Mouse (Mus musculus): ENCODE results near the gene Pid1. TPM values are rescaled to one million over a fixed set of nuclear protein-coding genes. Genes with fewer than 3 reads are reported as not detected.
A peak's percentile ranks its signal among the peaks of the same experiment; 100 is the strongest.
"Not testable (repeated sequence)": the region's sequence is repeated elsewhere in the genome, so short reads cannot be mapped to it uniquely, and the experiment has no call there.

The Pid1 gene
- polyA plus RNA-seq, 1 experiment from 2014 or later = 49.9 TPM

- no peak overlapping the region for H3K9ac ChIP-seq
- ATAC-seq (ENCODE audit: low FRiP score) = no peak
- H3K4me3 ChIP-seq (replicated peaks) = no peak overlapping the region
- H3K9me3 ChIP-seq = no peaks in the 10 kb centered on the region
- no peak overlapping the region for H3K4me2 ChIP-seq
- no peaks in the 10 kb centered on the region for H3K4me1 ChIP-seq
- no peaks in the 10 kb centered on the region for H3K36me3 ChIP-seq (replicated peaks)
- 82% methylated on average over 3 of the region's 3 CpGs for WGBS
- H3K27me3 ChIP-seq = no peaks in the 10 kb centered on the region
- no peak overlapping the region for H3K27ac ChIP-seq
Observed at GRCm38 (mm10) chr1:84347796-84348476, 16.0 kb downstream of the Pid1 start.

- H3K27me3 ChIP-seq = not testable (repeated sequence)
Observed at GRCm38 (mm10) chr1:84332797-84333196, 31.2 kb downstream of the Pid1 start.

GRCm38 (mm10) chr1:84331861-84332260, 32.1 kb downstream of the Pid1 start:
- not testable (repeated sequence) for H3K27me3 ChIP-seq; H3K4me1 ChIP-seq; H3K36me3 ChIP-seq (replicated peaks); H3K4me2 ChIP-seq; H3K27ac ChIP-seq; ATAC-seq (ENCODE audit: low FRiP score); H3K4me3 ChIP-seq (replicated peaks); H3K9me3 ChIP-seq; H3K9ac ChIP-seq
- 90% methylated on average over 12 of the region's 12 CpGs for WGBS

More at GRCm38 (mm10) chr1:84332797-84333196, 31.2 kb downstream of the Pid1 start:
- not testable (repeated sequence) for H3K27ac ChIP-seq; H3K4me2 ChIP-seq; H3K9ac ChIP-seq; ATAC-seq (ENCODE audit: low FRiP score); H3K4me3 ChIP-seq (replicated peaks); H3K36me3 ChIP-seq (replicated peaks); H3K4me1 ChIP-seq; H3K9me3 ChIP-seq
- 41% methylated on average over 3 of the region's 3 CpGs for WGBS

- Histone ChIP-seq H3K9me3 (no peaks in the 10 kb centered on the region), H3K4me2 (no peak overlapping the region), H3K27ac (no peak overlapping the region), H3K9ac (no peak overlapping the region), H3K27me3 (no peaks in the 10 kb centered on the region), H3K4me1 (no peaks in the 10 kb centered on the region; the same call in 1 of the 2 replicates), H3K4me3 (replicated peaks) (no peak overlapping the region), H3K36me3 (replicated peaks) (no peaks in the 10 kb centered on the region)
- no peak for ATAC-seq (ENCODE audit: low FRiP score)
- 68% methylated on average over 3 of the region's 3 CpGs for WGBS
Observed at GRCm38 (mm10) chr1:84325309-84325708, 38.7 kb downstream of the Pid1 start.

- WGBS = 80% methylated on average over 4 of the region's 4 CpGs
- no peak overlapping the region for H3K4me2 ChIP-seq
- H3K4me3 ChIP-seq (replicated peaks) = no peak overlapping the region
- no peak for ATAC-seq (ENCODE audit: low FRiP score)
- H3K27me3 ChIP-seq = no peaks in the 10 kb centered on the region
- H3K9ac ChIP-seq = no peak overlapping the region
- H3K27ac ChIP-seq = no peak overlapping the region
- no peaks in the 10 kb centered on the region for H3K4me1 ChIP-seq
- H3K9me3 ChIP-seq = no peaks in the 10 kb centered on the region
- no peaks in the 10 kb centered on the region for H3K36me3 ChIP-seq (replicated peaks)
Observed at GRCm38 (mm10) chr1:84321327-84321726, 42.7 kb downstream of the Pid1 start.

GRCm38 (mm10) chr1:84318569-84318968, 45.4 kb downstream of the Pid1 start:
- Histone ChIP-seq H3K9me3 (no peaks in the 10 kb centered on the region), H3K4me3 (replicated peaks) (no peak overlapping the region), H3K27me3 (no peaks in the 10 kb centered on the region), H3K4me2 (no peak overlapping the region), H3K27ac (no peak overlapping the region), H3K4me1 (no peaks in the 10 kb centered on the region), H3K9ac (no peak overlapping the region), H3K36me3 (replicated peaks) (no peaks in the 10 kb centered on the region)
- ATAC-seq (ENCODE audit: low FRiP score) = no peak
- 80% methylated on average over 1 of the region's 1 CpGs for WGBS

GRCm38 (mm10) chr1:84317827-84318226, 46.2 kb downstream of the Pid1 start:
- WGBS = 98% methylated on average over 1 of the region's 1 CpGs
- ATAC-seq (ENCODE audit: low FRiP score) = no peak
- Histone ChIP-seq H3K27ac (no peak overlapping the region), H3K9ac (no peak overlapping the region), H3K4me1 (no peaks in the 10 kb centered on the region), H3K4me2 (no peak overlapping the region), H3K27me3 (no peaks in the 10 kb centered on the region), H3K9me3 (no peaks in the 10 kb centered on the region), H3K36me3 (replicated peaks) (no peaks in the 10 kb centered on the region), H3K4me3 (replicated peaks) (no peak overlapping the region)

GRCm38 (mm10) chr1:84309966-84310460, 54.0 kb downstream of the Pid1 start:
- Histone ChIP-seq H3K4me3 (replicated peaks) (no peak overlapping the region), H3K36me3 (replicated peaks) (no peaks in the 10 kb centered on the region), H3K9ac (no peak overlapping the region), H3K9me3 (no peaks in the 10 kb centered on the region), H3K4me2 (no peak overlapping the region), H3K27ac (no peak overlapping the region), H3K4me1 (no peaks in the 10 kb centered on the region), H3K27me3 (no peaks in the 10 kb centered on the region)
- ATAC-seq (ENCODE audit: low FRiP score) = no peak
- 84% methylated on average over 2 of the region's 2 CpGs for WGBS

- WGBS = 86% methylated on average over 16 of the region's 16 CpGs
- Histone ChIP-seq H3K4me3 (replicated peaks) (no peak overlapping the region), H3K9me3 (no peaks in the 10 kb centered on the region), H3K27ac (no peak overlapping the region), H3K4me2 (no peak overlapping the region), H3K27me3 (no peaks in the 10 kb centered on the region), H3K36me3 (replicated peaks) (no peaks in the 10 kb centered on the region), H3K9ac (no peak overlapping the region), H3K4me1 (no peaks in the 10 kb centered on the region)
- ATAC-seq (ENCODE audit: low FRiP score) = no peak
Observed at GRCm38 (mm10) chr1:84305713-84306421, 58.1 kb downstream of the Pid1 start.

- H3K27me3 ChIP-seq = no peaks in the 10 kb centered on the region
- H3K9ac ChIP-seq = no peak overlapping the region
- H3K4me1 ChIP-seq = no peaks in the 10 kb centered on the region
- no peaks in the 10 kb centered on the region for H3K36me3 ChIP-seq (replicated peaks)
- H3K9me3 ChIP-seq = no peaks in the 10 kb centered on the region
- no peak for ATAC-seq (ENCODE audit: low FRiP score)
- H3K4me3 ChIP-seq (replicated peaks) = no peak overlapping the region
- H3K27ac ChIP-seq = no peak overlapping the region
- 89% methylated on average over 3 of the region's 3 CpGs for WGBS
- H3K4me2 ChIP-seq = no peak overlapping the region
Observed at GRCm38 (mm10) chr1:84302788-84303187, 61.2 kb downstream of the Pid1 start.

- Histone ChIP-seq H3K36me3 (replicated peaks) (no peaks in the 10 kb centered on the region), H3K9ac (no peak overlapping the region), H3K9me3 (no peaks in the 10 kb centered on the region), H3K4me3 (replicated peaks) (no peak overlapping the region), H3K4me1 (no peaks in the 10 kb centered on the region), H3K27ac (no peak overlapping the region), H3K4me2 (no peak overlapping the region), H3K27me3 (no peaks in the 10 kb centered on the region)
- 95% methylated on average over 1 of the region's 1 CpGs for WGBS
- no peak for ATAC-seq (ENCODE audit: low FRiP score)
Observed at GRCm38 (mm10) chr1:84299719-84300118, 64.3 kb downstream of the Pid1 start.

GRCm38 (mm10) chr1:84286682-84287111, 77.3 kb downstream of the Pid1 start:
- H3K9me3 ChIP-seq = no peaks in the 10 kb centered on the region
- no peak overlapping the region for H3K9ac ChIP-seq
- no peak overlapping the region for H3K27ac ChIP-seq
- H3K4me2 ChIP-seq = no peak overlapping the region
- no peaks in the 10 kb centered on the region for H3K36me3 ChIP-seq (replicated peaks)
- peak; percentile 44 for ATAC-seq (ENCODE audit: low FRiP score)
- no peak overlapping the region for H3K4me3 ChIP-seq (replicated peaks)
- 29% methylated on average over 6 of the region's 6 CpGs for WGBS
- H3K27me3 ChIP-seq = peaks cover 4% of the 10 kb centered on the region
- peaks cover 23% of the 10 kb centered on the region for H3K4me1 ChIP-seq

GRCm38 (mm10) chr1:84285620-84286019, 78.4 kb downstream of the Pid1 start:
- H3K27me3 ChIP-seq = peaks cover 4% of the 10 kb centered on the region
- no peak overlapping the region for H3K4me2 ChIP-seq
- no peak for ATAC-seq (ENCODE audit: low FRiP score)
- no peak overlapping the region for H3K4me3 ChIP-seq (replicated peaks)
- no peaks in the 10 kb centered on the region for H3K9me3 ChIP-seq
- H3K36me3 ChIP-seq (replicated peaks) = no peaks in the 10 kb centered on the region
- H3K4me1 ChIP-seq = peaks cover 23% of the 10 kb centered on the region
- 87% methylated on average over 7 of the region's 7 CpGs for WGBS
- H3K9ac ChIP-seq = no peak overlapping the region
- no peak overlapping the region for H3K27ac ChIP-seq

Measured in forebrain, embryonic 12.5 days (tissue).